Mouse (Mus musculus): ENCODE data around the gene Hoxb3. TPM values are rescaled to one million over a fixed set of nuclear protein-coding genes. Genes with fewer than 3 reads are reported as not detected.
A peak's percentile ranks its signal among the peaks of the same experiment; 100 is the strongest.

Gene Hoxb3
- polyA plus RNA-seq, 1 experiment from 2014 or later = 13.9 TPM

DNA sequence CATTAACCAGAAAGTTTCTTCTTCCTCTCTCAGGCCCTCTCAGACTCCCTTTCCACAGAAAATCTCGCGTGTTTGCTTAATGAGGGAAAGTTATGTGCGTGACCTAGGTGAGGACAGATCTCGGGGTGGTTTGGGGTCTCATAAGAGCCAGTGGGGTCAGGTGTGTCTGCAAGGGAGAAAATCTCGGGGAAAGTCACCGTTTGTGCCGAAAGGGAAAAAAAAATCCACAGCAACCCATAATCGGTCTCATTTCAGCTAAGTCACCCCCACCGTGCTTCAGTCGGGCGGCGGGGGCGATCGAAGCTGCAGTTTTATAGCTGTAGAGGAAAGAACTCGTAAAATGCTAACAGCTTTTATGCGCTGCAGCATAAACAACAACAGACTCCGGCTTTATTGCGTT, 41.7 kb upstream of the Hoxb3 start:
- Histone ChIP-seq H3K36me3 (ENCODE audit: control insufficient read depth, insufficient read depth, low read length) (peaks cover 6% of the 10 kb centered on the region; the same call in 1 of the 2 replicates), H3K27me3 (ENCODE audit: control insufficient read depth, insufficient read depth, low read length) (no peaks in the 10 kb centered on the region), H3K27ac (ENCODE audit: low read depth, low read length) (peak overlapping the region; percentile 100), H3K9me3 (ENCODE audit: control insufficient read depth, low read length) (no peaks in the 10 kb centered on the region), H3K4me2 (ENCODE audit: low read depth, low read length) (peak overlapping the region; percentile 100), H3K4me1 (ENCODE audit: control insufficient read depth, insufficient read depth, low read length) (peaks cover 40% of the 10 kb centered on the region), H3K9ac (replicated peaks; ENCODE audit: low read depth, low read length) (peak overlapping the region; percentile 100), H3K4me3 (ENCODE audit: low read depth, low read length) (peak overlapping the region; percentile 95)
- WGBS = 2% methylated on average over 18 of the region's 18 CpGs
- ATAC-seq (ENCODE audit: low read depth) = no peak

- H3K4me3 ChIP-seq (ENCODE audit: low read depth, low read length) = peak within 1 kb of the TSS; percentile 95
- H3K4me2 ChIP-seq (ENCODE audit: low read depth, low read length) = peak within 1 kb of the TSS; percentile 100
- peak; percentile 29; the same call in 1 of the 2 replicates for ATAC-seq (ENCODE audit: low read depth)
- H3K27ac ChIP-seq (ENCODE audit: low read depth, low read length) = peak within 1 kb of the TSS; percentile 100
- H3K27me3 ChIP-seq (ENCODE audit: control insufficient read depth, insufficient read depth, low read length) = no peaks in the 10 kb centered on the region
- peaks cover 6% of the 10 kb centered on the region; the same call in 1 of the 2 replicates for H3K36me3 ChIP-seq (ENCODE audit: control insufficient read depth, insufficient read depth, low read length)
- no peaks in the 10 kb centered on the region for H3K9me3 ChIP-seq (ENCODE audit: control insufficient read depth, low read length)
- H3K4me1 ChIP-seq (ENCODE audit: control insufficient read depth, insufficient read depth, low read length) = peaks cover 35% of the 10 kb centered on the region
- under 1% methylated on average over 27 of the region's 27 CpGs for WGBS
- H3K9ac ChIP-seq (replicated peaks; ENCODE audit: low read depth, low read length) = peak within 1 kb of the TSS; percentile 100
These were observed 41.1 kb upstream of the Hoxb3 start, which contains the start of gene Hoxb8 for GRCm38 (mm10) chr11:96281855-96282570. Hoxb8 (plus strand) TSS chr11:96281905.

- under 1% methylated on average over 47 of the region's 49 CpGs for WGBS
- H3K4me1 ChIP-seq (ENCODE audit: control insufficient read depth, insufficient read depth, low read length) = peaks cover 27% of the 10 kb centered on the region
- ATAC-seq (ENCODE audit: low read depth) = no peak
- H3K27me3 ChIP-seq (ENCODE audit: control insufficient read depth, insufficient read depth, low read length) = no peaks in the 10 kb centered on the region
- peak overlapping the region; percentile 100 for H3K27ac ChIP-seq (ENCODE audit: low read depth, low read length)
- H3K9ac ChIP-seq (replicated peaks; ENCODE audit: low read depth, low read length) = peak overlapping the region; percentile 100
- peaks cover 6% of the 10 kb centered on the region; the same call in 1 of the 2 replicates for H3K36me3 ChIP-seq (ENCODE audit: control insufficient read depth, insufficient read depth, low read length)
- H3K4me3 ChIP-seq (ENCODE audit: low read depth, low read length) = peak overlapping the region; percentile 95
- no peaks in the 10 kb centered on the region for H3K9me3 ChIP-seq (ENCODE audit: control insufficient read depth, low read length)
- H3K4me2 ChIP-seq (ENCODE audit: low read depth, low read length) = peak overlapping the region; percentile 100
These were observed 40.2 kb upstream of the Hoxb3 start for GRCm38 (mm10) chr11:96282795-96283430.

DNA sequence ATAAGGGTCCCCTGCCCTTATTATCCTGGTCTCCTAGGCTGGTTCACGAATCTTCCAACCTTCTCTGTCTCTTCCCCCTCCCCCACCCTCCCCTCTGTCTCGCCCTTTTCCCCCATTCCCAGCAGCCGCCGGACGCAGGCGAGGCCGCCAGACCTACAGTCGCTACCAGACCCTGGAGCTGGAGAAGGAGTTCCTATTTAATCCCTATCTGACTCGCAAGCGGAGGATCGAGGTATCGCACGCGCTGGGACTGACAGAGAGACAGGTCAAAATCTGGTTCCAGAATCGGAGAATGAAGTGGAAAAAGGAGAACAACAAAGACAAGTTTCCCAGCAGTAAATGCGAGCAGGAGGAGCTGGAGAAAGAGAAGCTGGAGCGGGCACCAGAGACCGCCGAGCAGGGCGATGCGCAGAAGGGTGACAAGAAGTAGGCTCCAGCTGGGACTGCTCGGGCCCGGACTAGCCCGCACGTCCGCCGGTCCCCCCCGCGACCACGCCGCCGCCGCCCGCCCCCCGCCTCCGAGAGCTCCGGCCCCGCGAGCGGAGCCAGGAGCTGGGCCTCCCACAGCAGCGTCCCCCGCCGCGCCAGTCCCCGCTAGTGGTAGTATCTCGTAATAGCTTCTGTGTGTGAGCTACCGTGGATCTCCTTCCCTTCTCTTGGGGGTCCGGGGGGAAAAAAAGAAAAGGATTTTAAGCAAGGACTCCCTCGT, 38.9 kb upstream of the Hoxb3 start:
- peak overlapping the region; percentile 100 for H3K27ac ChIP-seq (ENCODE audit: low read depth, low read length)
- no peaks in the 10 kb centered on the region for H3K27me3 ChIP-seq (ENCODE audit: control insufficient read depth, insufficient read depth, low read length)
- peak overlapping the region; percentile 100 for H3K9ac ChIP-seq (replicated peaks; ENCODE audit: low read depth, low read length)

GRCm38 (mm10) chr11:96284774-96285734, 38.1 kb upstream of the Hoxb3 start:
- H3K4me3 ChIP-seq (ENCODE audit: low read depth, low read length) = peak overlapping the region; percentile 95
- no peaks in the 10 kb centered on the region for H3K27me3 ChIP-seq (ENCODE audit: control insufficient read depth, insufficient read depth, low read length)
- H3K27ac ChIP-seq (ENCODE audit: low read depth, low read length) = peak overlapping the region; percentile 100
- WGBS = under 1% methylated on average over 35 of the region's 37 CpGs
- no peaks in the 10 kb centered on the region for H3K9me3 ChIP-seq (ENCODE audit: control insufficient read depth, low read length)
- H3K4me1 ChIP-seq (ENCODE audit: control insufficient read depth, insufficient read depth, low read length) = peaks cover 25% of the 10 kb centered on the region
- H3K36me3 ChIP-seq (ENCODE audit: control insufficient read depth, insufficient read depth, low read length) = peaks cover 6% of the 10 kb centered on the region; the same call in 1 of the 2 replicates
- H3K9ac ChIP-seq (replicated peaks; ENCODE audit: low read depth, low read length) = peak overlapping the region; percentile 100
- H3K4me2 ChIP-seq (ENCODE audit: low read depth, low read length) = peak overlapping the region; percentile 100
- peak; percentile 84 for ATAC-seq (ENCODE audit: low read depth)

More for the DNA sequence above, 38.9 kb upstream of the Hoxb3 start:
- Histone ChIP-seq H3K4me2 (ENCODE audit: low read depth, low read length) (peak overlapping the region; percentile 100), H3K36me3 (ENCODE audit: control insufficient read depth, insufficient read depth, low read length) (peaks cover 6% of the 10 kb centered on the region; the same call in 1 of the 2 replicates), H3K4me3 (ENCODE audit: low read depth, low read length) (peak overlapping the region; percentile 95), H3K9me3 (ENCODE audit: control insufficient read depth, low read length) (no peaks in the 10 kb centered on the region), H3K4me1 (ENCODE audit: control insufficient read depth, insufficient read depth, low read length) (peaks cover 34% of the 10 kb centered on the region)
- ATAC-seq (ENCODE audit: low read depth) = no peak
- WGBS = under 1% methylated on average over 49 of the region's 49 CpGs

- Histone ChIP-seq H3K27ac (ENCODE audit: low read depth, low read length) (peak within 1 kb of the TSS; percentile 100), H3K9ac (replicated peaks; ENCODE audit: low read depth, low read length) (peak within 1 kb of the TSS; percentile 100), H3K9me3 (ENCODE audit: control insufficient read depth, low read length) (no peaks in the 10 kb centered on the region), H3K4me3 (ENCODE audit: low read depth, low read length) (peak within 1 kb of the TSS; percentile 95), H3K36me3 (ENCODE audit: control insufficient read depth, insufficient read depth, low read length) (peaks cover 6% of the 10 kb centered on the region; the same call in 1 of the 2 replicates), H3K27me3 (ENCODE audit: control insufficient read depth, insufficient read depth, low read length) (no peaks in the 10 kb centered on the region), H3K4me2 (ENCODE audit: low read depth, low read length) (peak within 1 kb of the TSS; percentile 100), H3K4me1 (ENCODE audit: control insufficient read depth, insufficient read depth, low read length) (peaks cover 21% of the 10 kb centered on the region)
- WGBS = under 1% methylated on average over 43 of the region's 43 CpGs
- ATAC-seq (ENCODE audit: low read depth) = no peak; the same call in 1 of the 2 replicates
These were observed 37.1 kb upstream of the Hoxb3 start, which contains the start of gene Hoxb7 for GRCm38 (mm10) chr11:96285771-96286738. Hoxb7 (plus strand) TSS chr11:96286623.

DNA sequence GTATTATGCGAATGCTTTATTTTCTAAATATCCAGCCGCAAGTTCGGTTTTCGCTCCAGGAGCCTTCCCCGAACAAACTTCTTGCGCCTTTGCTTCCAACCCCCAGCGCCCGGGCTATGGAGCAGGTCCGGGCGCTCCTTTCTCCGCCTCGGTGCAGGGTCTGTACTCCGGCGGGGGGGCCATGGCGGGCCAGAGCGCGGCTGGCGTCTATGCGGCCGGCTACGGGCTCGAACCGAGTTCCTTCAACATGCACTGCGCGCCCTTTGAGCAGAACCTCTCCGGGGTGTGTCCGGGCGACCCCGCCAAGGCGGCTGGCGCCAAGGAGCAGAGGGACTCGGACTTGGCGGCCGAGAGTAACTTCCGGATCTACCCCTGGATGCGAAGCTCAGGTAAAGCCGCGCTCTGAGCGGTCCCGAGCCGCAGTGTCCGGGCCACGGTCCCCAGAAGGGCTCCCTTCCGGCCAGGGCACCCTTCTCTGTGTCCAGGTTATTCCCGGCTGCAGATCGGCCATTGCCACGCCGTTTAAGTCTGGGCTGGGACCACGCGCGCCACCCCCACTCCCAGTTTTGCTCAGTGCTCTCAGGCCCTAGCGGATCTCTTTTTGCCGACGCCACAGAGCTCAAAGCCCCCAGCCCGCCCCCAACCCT, 36.3 kb upstream of the Hoxb3 start:
- peaks cover 6% of the 10 kb centered on the region; the same call in 1 of the 2 replicates for H3K36me3 ChIP-seq (ENCODE audit: control insufficient read depth, insufficient read depth, low read length)
- ATAC-seq (ENCODE audit: low read depth) = peak; percentile 13
- peak overlapping the region; percentile 95 for H3K4me3 ChIP-seq (ENCODE audit: low read depth, low read length)
- no peaks in the 10 kb centered on the region for H3K27me3 ChIP-seq (ENCODE audit: control insufficient read depth, insufficient read depth, low read length)
- H3K9ac ChIP-seq (replicated peaks; ENCODE audit: low read depth, low read length) = peak overlapping the region; percentile 100
- H3K4me2 ChIP-seq (ENCODE audit: low read depth, low read length) = peak overlapping the region; percentile 100
- peaks cover 17% of the 10 kb centered on the region for H3K4me1 ChIP-seq (ENCODE audit: control insufficient read depth, insufficient read depth, low read length)
- WGBS = under 1% methylated on average over 55 of the region's 55 CpGs
- peak overlapping the region; percentile 100 for H3K27ac ChIP-seq (ENCODE audit: low read depth, low read length)
- no peaks in the 10 kb centered on the region for H3K9me3 ChIP-seq (ENCODE audit: control insufficient read depth, low read length)

Data from neural tube, embryonic 14.5 days (tissue).